Mouse (Mus musculus) testis, adult 2 months (tissue): ENCODE measurements around the gene Igf1r.

Experiments used
- CTCF ChIP-seq: fragments of 200-500 bp; IDR thresholded peaks from 2 replicates; pipeline ENCODE4 v1.5.1; 2012; ENCODE audit warnings: low read depth, mild to moderate bottlenecking, inconsistent platforms, low read length, moderate library complexity; ENCODE audit not compliant: control insufficient read depth, insufficient read depth, insufficient replicate concordance
- POLR2A ChIP-seq: fragments of 200-500 bp; IDR thresholded peaks from 2 replicates; pipeline ENCODE4 v1.6.1; 2012; ENCODE audit warnings: low read depth, mild to moderate bottlenecking, inconsistent platforms, low read length, moderate library complexity; ENCODE audit not compliant: control insufficient read depth

GRCm38 (mm10) chr7:67985003-67985416, 32.4 kb downstream of the Igf1r start:
- TF ChIP-seq CTCF = no peak
- no peak for TF ChIP-seq POLR2A
